Mouse (Mus musculus): ENCODE data around the gene Rgl3.

Rgl3 gene

DNA sequence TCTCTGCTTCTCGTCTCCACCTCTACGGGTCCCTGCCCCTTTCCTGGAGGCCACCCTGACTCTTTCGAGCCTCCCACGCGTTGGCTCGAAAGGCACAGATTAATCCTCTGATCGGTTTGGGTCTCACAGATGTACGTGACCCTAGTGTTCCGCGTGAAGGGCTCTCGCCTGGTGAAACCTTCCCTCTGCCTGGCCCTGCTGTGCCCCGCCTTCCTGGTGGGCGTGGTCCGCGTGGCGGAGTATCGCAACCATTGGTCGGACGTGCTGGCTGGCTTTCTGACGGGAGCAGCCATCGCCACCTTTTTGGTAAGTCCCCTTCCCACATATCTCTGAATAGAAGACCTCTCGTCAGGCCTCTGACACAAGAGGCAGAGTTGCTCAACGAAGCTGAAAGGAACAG is 45.0 kb downstream of the Rgl3 start:
- no peak for DNase-seq

GRCm38 (mm10) chr9:21943638-21944037 is 45.6 kb downstream of the Rgl3 start:
- DNase-seq = no peak

- DNase-seq = no peak
Measured at GRCm38 (mm10) chr9:21943046-21943445, 46.2 kb downstream of the Rgl3 start.

GRCm38 (mm10) chr9:21938234-21938855 is 50.9 kb downstream of the Rgl3 start:
- DNase-seq = no peak

DNA sequence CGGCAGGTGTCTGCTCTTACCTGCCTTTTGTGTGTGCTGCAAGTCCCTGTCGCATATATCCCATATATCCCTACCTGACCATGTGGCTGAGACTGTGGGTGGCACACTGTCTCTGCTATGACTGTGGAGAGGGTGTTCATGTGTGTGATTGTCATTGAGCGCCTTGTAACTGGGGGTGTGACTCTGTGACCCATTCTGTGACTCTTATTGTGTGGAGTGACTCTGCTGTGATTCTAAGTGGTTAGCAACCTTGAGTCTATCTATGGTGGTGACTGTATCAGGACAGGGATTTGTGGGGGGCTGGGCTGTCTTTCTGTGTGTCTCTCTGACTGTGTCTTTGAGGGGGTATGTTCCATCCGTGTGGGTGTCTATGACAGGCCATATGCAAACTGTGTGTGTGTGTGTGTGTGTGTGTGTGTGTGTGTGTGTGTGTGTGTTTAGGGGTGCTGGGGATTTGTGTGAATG is 51.5 kb downstream of the Rgl3 start:
- DNase-seq = no peak

- peak; percentile 99 for DNase-seq
Measured at GRCm38 (mm10) chr9:21936692-21937570, 52.3 kb downstream of the Rgl3 start, which contains the start of gene Plppr2. Gene Plppr2, plus strand, starts transcription at chr9:21937033.

GRCm38 (mm10) chr9:21935466-21936131 is 53.6 kb downstream of the Rgl3 start:
- no peak for DNase-seq

DNA sequence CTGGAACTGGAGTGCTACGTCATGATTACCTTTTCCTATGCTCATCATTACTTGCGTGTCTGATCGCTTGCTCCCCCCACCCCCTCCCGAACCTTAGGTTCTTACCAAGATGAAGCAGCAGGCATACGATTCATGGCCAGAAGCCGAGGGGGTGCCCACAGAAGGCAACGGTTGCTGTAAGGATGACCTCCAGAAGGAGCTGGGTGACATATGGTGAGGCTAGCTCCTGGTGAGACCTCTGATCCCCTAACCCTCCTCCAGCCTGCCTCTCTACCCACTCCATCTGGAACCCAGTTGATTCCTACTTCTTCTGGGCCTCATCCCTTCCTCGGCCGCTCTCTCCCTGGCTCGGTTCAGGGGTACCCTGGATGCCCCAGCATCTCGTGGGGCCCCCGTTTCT is 55.2 kb downstream of the Rgl3 start:
- no peak for DNase-seq

DNA sequence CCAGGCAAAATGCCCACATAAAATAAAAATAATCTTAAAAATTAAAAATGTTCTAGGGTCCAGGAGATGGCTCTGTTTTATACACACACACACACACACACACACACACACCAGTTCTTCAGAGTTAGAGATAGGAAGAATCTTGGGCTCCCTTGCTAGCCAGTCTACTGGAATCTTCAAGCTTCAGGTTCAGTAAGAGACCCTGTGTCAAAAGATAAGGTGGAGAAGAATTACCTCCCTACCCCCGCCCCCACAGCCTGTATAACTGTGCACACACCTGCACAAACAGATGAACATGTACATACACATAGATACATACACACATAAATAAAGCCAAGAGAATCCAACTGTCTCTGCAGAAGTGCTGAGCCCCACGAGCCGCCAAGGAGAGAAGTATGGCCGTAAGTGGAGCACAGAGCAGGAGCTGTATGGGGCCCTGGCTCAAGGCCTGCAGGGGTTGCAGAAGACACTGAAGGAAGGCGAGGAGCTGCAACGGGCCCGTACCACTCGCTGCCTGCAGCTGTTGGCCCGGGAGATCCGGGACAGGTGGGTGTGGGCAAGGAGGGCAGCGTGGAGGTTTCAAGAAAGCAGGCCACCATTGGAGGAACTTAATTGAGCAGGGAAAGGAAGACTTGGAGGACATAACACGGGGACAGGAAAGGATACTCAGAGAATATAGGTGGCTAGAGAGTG is 56.7 kb downstream of the Rgl3 start:
- no peak for DNase-seq

- DNase-seq = no peak
Measured at GRCm38 (mm10) chr9:21932006-21932405, 57.2 kb downstream of the Rgl3 start.

GRCm38 (mm10) chr9:21929208-21929607 is 60.0 kb downstream of the Rgl3 start:
- no peak for DNase-seq

- DNase-seq = peak; percentile 90
Measured at GRCm38 (mm10) chr9:21927208-21927753, 62.0 kb downstream of the Rgl3 start, which contains the start of the genes Ccdc159 and Tmem205. Gene Ccdc159, plus strand, starts transcription at chr9:21927471. Gene Tmem205, minus strand, starts transcription at chr9:21927556.

- DNase-seq = no peak
Measured at GRCm38 (mm10) chr9:21926784-21927183, 62.5 kb downstream of the Rgl3 start.

GRCm38 (mm10) chr9:21926155-21926554 is 63.1 kb downstream of the Rgl3 start:
- DNase-seq = no peak

DNA sequence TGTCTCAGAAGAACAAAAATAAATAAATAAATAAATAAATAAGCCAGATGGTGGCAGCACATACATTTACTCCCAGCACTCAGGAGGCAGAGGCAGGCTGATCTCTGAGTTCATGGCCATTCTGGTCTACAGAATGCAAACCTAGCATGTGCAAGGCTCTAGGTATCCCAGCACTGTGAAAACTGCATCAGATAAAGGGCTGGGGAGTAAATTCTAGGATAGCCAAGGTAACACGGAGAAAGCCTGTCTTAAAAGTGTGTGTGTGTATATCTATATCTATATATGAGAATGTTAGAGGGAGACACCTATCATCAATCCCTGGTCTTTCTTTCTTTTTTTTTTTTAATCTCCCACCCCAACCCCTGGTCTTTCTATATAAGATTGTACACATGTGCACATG is 63.7 kb downstream of the Rgl3 start:
- DNase-seq = no peak

GRCm38 (mm10) chr9:21925034-21925433 is 64.2 kb downstream of the Rgl3 start:
- DNase-seq = no peak

DNA sequence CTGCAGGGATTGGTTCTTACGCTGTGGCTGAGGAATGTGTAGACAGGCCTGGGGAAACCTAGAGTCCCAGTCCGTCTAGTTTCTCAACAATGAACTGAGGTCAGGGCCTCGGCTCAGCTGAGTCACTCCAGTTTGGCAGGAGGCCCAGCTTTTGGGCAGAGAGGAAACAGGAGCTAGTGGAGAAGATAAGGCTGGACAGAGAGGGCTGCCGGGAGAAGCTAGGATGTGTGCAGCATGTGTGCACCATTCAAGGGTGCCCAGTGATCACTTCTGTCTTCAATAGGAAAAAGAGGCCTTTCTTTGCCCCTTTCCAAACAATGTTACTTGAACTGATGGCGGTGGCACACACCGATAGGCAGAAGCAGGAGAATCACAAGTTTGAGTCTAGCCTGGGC is 65.2 kb downstream of the Rgl3 start:
- DNase-seq = peak; percentile 55

DNA sequence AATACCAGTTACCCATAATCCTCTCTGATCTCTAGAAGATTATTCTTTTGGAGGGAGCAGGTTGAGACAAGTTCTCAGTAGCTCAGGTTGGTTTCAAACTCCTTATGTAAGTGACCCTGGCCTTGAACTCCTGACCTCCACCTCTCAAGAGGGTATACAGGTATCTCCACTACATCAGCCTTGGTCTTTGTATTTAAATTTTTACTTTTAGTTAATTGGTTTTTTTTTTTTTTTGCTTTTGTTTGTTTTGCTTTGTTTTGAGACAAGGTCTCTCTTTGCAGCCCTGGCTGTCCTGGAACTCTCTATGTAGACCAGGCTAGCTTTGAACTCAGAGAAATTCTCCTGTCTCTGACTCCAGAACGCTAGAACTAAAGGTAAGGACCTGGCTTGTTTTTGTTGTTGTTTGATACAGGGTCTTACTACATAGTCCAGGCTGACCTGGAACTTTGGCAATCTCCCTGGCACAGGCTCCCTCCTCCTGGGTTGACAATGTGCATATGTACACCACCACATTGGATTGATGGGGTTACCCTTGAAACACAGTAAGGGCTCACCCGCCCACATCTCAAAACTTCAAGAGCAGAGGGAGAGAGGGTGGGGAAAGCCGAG is 65.7 kb downstream of the Rgl3 start:
- DNase-seq = no peak

DNA sequence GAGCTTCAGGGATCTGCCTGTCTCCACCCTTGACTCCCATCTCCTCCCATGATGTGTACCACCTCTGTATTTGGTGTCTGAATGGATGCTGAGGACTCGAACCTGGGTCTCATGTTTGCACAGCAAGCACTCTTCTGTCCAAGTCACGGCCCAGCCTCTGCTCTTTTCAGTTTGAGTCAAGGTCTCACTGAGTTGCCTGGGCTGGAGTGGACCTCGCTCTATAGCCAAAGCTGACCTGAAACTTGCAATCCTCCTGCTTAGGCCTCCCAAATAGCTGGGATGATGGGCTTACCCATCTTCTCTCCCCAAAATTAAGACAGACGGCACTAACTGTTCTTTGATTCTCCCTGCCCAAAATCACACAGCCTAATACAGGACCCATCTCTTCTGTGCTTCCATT is 66.2 kb downstream of the Rgl3 start:
- no peak for DNase-seq
